Mouse (Mus musculus) heart, embryonic 13.5 days (tissue): ENCODE results near the gene Trim58. TPM values are rescaled to one million over a fixed set of nuclear protein-coding genes. Genes with fewer than 3 reads are reported as not detected.

ENCODE experiments used
- ATAC-seq: fragments of 200-750 bp; cut with Nextera tagmentation; 2 replicates; pipeline ENCODE4 v1.8.0; 2017; ENCODE audit warnings: moderate TSS enrichment; ENCODE audit not compliant: insufficient number of reproducible peaks, low FRiP score, low TSS enrichment; ENCODE audit errors: extremely low read depth
- H3K27ac ChIP-seq: fragments of 300-500 bp; sonication (generic); replicated peaks from 2 replicates; pipeline ENCODE4 v1.5.1; 2015; ENCODE audit warnings: moderate library complexity, mild to moderate bottlenecking, inconsistent platforms
- H3K27me3 ChIP-seq: fragments of 300-500 bp; sonication (generic); replicated peaks from 2 replicates; pipeline ENCODE4 v1.6.1; 2015; ENCODE audit warnings: mild to moderate bottlenecking, inconsistent platforms
- H3K36me3 ChIP-seq: fragments of 300-500 bp; sonication (generic); 2 replicates; pipeline ENCODE4 v1.6.1; 2015; ENCODE audit warnings: mild to moderate bottlenecking, inconsistent platforms
- H3K4me1 ChIP-seq: fragments of 300-500 bp; sonication (generic); 2 replicates; pipeline ENCODE4 v1.6.1; 2015; ENCODE audit warnings: inconsistent platforms
- H3K4me2 ChIP-seq: fragments of 300-500 bp; sonication (generic); 2 replicates; pipeline ENCODE4 v1.6.1; 2015; ENCODE audit warnings: inconsistent platforms, mild to moderate bottlenecking, moderate library complexity
- H3K4me3 ChIP-seq: fragments of 300-500 bp; sonication (generic); 2 replicates; pipeline ENCODE4 v1.5.1; 2015; ENCODE audit warnings: moderate library complexity, mild to moderate bottlenecking, inconsistent platforms
- H3K9ac ChIP-seq: fragments of 300-500 bp; sonication (generic); 2 replicates; pipeline ENCODE4 v1.6.1; 2015; ENCODE audit warnings: inconsistent platforms, mild to moderate bottlenecking, moderate library complexity
- H3K9me3 ChIP-seq: fragments of 300-500 bp; sonication (generic); 2 replicates; pipeline ENCODE4 v1.6.1; 2016; ENCODE audit warnings: inconsistent platforms
- WGBS: fragments of 180-500 bp; shearing (Covaris S2); methylation state at CpG from one replicate; pipeline ENCODE4 v1.1.7; 2015; ENCODE audit warnings: mixed read lengths; 5-methylcytosine and 5-hydroxymethylcytosine counted together
- polyA plus RNA-seq: library from polyadenylated mRNA; unstranded; fragments of >200 nt; fragmentation: Nextera tagmentation; extraction: Ambion mirVana; gene quantifications from 2 replicates; pipeline ENCODE4 v1.2.1, GENCODE M21; 2015

Gene Trim58
- 0.68 and 0.96 TPM in 2 replicates for polyA plus RNA-seq

DNA sequence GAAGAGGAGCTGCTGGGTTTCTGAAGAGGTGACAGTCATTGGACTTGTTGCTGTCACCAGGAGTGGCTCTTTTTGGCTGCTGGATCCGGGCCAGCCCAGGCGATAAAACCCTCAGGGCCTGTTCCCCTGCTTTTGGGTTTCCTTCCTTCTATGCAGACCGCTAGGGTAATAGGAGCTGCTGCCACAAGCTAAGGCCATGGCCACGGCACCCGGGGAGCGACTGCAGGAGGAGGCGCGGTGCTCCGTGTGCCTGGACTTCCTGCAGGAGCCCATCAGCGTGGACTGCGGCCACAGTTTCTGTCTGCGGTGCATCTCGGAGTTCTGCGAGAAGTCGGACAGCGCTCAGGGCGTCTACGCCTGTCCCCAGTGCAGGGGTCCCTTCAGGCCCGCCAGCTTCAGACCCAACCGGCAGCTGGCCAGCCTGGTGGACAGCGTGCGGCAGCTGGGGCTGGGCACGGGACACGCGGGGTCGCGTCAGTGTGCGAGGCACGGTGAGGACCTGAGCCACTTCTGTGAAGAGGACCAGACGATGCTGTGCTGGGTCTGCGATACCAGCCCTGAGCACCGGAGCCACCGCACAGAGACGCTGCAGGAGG is at the start of gene Trim58:
TSS of gene Trim58 (plus strand) at position 194 of the 596 bp plus-strand sequence.
- no peaks in the 10 kb centered on the region for H3K9me3 ChIP-seq
- peaks cover 56% of the 10 kb centered on the region for H3K27me3 ChIP-seq
- H3K9ac ChIP-seq = peak within 1 kb of the TSS; percentile 71
- peak within 1 kb of the TSS; percentile 70 for H3K27ac ChIP-seq
- H3K36me3 ChIP-seq = no peaks in the 10 kb centered on the region
- H3K4me2 ChIP-seq = peak within 1 kb of the TSS; percentile 86
- 3% methylated on average over 34 of the region's 34 CpGs for WGBS
- no peak for ATAC-seq
- peaks cover 12% of the 10 kb centered on the region for H3K4me1 ChIP-seq
- peak within 1 kb of the TSS; percentile 53 for H3K4me3 ChIP-seq

DNA sequence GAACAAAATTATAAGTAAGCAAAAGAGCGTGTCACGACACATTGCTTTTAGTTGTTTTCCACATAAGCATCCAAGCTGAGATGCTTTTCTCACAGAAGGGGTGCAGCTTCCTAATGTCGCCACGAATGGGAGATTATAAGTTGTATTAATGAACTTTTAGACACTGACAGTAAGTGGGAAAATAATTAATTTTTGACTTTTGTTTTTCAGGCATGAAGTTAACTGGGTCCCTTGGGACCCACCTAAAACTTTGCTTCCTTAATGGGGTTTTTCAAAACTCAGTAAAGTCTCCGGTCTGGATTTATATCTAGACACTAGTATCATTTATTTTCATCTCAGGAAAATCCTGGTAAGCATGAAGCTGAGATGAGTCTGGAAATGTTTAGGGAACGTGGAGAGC is 45.5 kb upstream of the Trim58 start, which contains the start of gene Olfr324:
TSS of gene Olfr324 (plus strand) at position 301 of the 400 bp plus-strand sequence.
- no peak within 1 kb of the TSS for H3K27ac ChIP-seq
- H3K9ac ChIP-seq = no peak within 1 kb of the TSS
- no peaks in the 10 kb centered on the region for H3K4me1 ChIP-seq
- ATAC-seq = no peak
- no peaks in the 10 kb centered on the region for H3K9me3 ChIP-seq
- H3K4me3 ChIP-seq = no peak within 1 kb of the TSS
- no peaks in the 10 kb centered on the region for H3K36me3 ChIP-seq
- no peaks in the 10 kb centered on the region for H3K27me3 ChIP-seq
- 78% methylated on average over 6 of the region's 6 CpGs for WGBS
- no peak within 1 kb of the TSS for H3K4me2 ChIP-seq

DNA sequence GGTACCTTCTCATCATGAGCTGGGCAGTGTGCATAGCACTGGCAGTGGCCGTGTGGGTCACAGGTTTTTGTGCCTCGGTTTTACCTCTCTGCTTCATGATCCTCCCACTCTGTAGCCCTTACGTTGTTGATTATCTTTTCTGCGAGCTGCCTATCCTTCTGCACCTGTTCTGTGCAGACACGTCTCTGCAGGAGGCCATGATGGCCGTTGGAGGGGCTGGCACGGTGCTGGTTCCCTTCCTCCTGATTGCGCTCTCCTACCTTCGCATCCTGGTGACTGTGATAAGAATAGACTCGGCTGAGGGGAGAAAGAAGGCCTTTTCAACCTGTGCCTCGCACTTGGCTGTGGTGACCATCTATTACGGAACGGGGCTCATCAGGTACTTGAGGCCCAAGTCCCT is 42.4 kb upstream of the Trim58 start:
- H3K4me3 ChIP-seq = no peak overlapping the region
- no peak overlapping the region for H3K27ac ChIP-seq
- H3K27me3 ChIP-seq = no peaks in the 10 kb centered on the region
- WGBS = 75% methylated on average over 13 of the region's 13 CpGs
- H3K4me2 ChIP-seq = no peak overlapping the region
- H3K9me3 ChIP-seq = no peaks in the 10 kb centered on the region
- H3K9ac ChIP-seq = no peak overlapping the region
- no peaks in the 10 kb centered on the region for H3K36me3 ChIP-seq
- ATAC-seq = no peak
- H3K4me1 ChIP-seq = no peaks in the 10 kb centered on the region

DNA sequence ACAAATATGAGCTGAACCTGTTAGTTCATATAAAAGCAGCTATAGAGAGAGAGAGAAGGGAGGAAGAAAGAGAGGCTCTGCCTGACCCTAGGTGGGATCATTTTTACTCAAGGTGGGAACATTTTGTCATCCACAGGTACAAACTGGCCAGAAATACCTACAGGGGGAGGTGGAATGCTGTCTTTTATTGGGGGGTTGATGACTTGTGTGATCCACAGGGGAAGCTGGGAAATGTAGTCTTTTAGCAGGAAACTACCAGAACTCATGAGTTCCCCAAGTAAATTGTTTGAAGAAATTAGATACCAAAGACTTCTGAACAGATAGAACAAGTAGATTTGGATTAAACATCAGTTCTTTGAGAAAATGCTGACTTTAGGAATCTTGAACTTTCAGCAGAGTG is 38.2 kb upstream of the Trim58 start:
- Histone ChIP-seq H3K27me3 (no peaks in the 10 kb centered on the region), H3K4me1 (no peaks in the 10 kb centered on the region), H3K9ac (no peak overlapping the region), H3K4me3 (no peak overlapping the region), H3K9me3 (no peaks in the 10 kb centered on the region), H3K27ac (no peak overlapping the region), H3K4me2 (no peak overlapping the region), H3K36me3 (no peaks in the 10 kb centered on the region)
- no peak for ATAC-seq

DNA sequence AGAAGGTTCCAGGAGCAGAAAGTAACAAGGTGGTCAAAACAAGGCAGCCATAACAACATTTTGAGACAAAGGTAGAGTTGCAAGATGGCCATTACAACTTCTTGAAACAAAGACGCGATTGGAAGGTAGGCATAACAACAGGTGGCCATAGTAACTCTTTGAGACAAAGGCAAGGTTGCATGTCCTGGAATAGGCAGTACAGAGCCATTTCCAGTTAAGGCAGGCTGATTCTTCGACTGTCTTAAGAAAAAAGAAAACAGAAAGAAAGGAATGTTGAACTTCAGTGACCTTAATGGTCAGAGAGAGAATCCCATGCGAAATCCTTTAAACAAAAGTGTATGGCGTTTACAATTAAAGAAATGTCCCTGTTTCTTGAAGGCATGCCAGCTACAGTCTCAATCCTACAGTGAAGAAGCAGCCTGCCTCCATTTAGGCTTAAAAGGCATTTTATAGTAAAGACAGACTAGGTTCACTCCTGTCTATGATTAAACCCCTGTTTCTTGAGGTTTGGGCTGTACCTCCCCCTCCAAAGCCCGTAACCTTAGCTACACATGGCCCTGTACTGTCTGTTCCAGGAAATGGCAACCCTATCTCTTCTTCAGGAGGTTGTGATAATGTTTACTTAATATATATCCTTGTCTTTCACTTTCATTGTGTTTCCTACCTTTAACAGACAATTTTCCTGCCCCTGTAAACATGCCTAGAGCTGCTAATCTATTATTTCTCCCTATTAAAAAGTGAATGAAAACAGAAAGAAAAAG is 37.3 kb upstream of the Trim58 start:
- Histone ChIP-seq H3K9me3 (no peaks in the 10 kb centered on the region), H3K27me3 (no peaks in the 10 kb centered on the region), H3K36me3 (no peaks in the 10 kb centered on the region), H3K9ac (no peak overlapping the region), H3K27ac (no peak overlapping the region), H3K4me3 (no peak overlapping the region), H3K4me2 (no peak overlapping the region), H3K4me1 (no peaks in the 10 kb centered on the region)
- 68% methylated on average over 6 of the region's 6 CpGs for WGBS
- no peak for ATAC-seq

DNA sequence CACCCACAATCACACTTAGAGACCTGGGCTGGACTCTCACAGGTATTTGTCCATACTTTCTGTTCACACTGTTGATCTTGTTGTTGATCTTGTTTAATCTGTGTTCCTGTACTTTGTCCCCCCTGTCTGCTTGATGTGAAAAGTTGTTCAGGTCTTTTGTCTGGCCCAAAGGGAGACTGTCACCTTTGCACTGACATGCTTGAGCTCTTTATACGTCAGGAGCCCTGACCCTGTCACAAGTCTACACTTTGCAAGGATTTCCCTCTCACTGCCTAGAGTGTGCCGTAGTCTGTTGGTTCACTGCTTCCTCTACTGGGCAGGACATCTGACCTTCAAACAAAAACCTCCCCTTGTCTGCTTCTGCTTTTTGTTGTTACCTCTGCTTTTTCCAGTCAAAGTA is 35.6 kb upstream of the Trim58 start:
- Histone ChIP-seq H3K4me1 (no peaks in the 10 kb centered on the region), H3K4me3 (no peak overlapping the region), H3K9me3 (no peaks in the 10 kb centered on the region), H3K27me3 (no peaks in the 10 kb centered on the region), H3K36me3 (no peaks in the 10 kb centered on the region), H3K27ac (no peak overlapping the region), H3K4me2 (no peak overlapping the region), H3K9ac (no peak overlapping the region)
- 63% methylated on average over 2 of the region's 2 CpGs for WGBS
- ATAC-seq = no peak

DNA sequence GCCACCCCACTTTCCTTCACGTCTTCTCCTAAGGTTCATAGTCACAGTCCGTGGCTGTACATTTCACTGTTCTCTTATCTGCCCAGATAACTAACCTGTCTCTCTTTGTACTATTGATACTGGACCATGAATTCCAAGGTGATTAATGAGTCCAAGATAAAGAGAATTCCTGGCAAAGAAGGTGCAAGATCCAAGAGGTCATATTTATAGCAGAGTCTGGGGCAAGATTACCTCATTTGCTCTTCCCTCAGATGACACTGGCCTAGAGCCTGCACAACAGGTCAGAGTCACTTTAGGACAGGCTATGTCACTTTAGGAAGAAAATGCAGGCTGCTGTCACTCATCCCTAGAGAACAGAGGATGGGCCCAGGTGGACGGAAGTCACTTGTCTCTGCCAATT is 35.0 kb upstream of the Trim58 start:
- Histone ChIP-seq H3K36me3 (no peaks in the 10 kb centered on the region), H3K4me2 (no peak overlapping the region), H3K4me3 (no peak overlapping the region), H3K9me3 (no peaks in the 10 kb centered on the region), H3K4me1 (no peaks in the 10 kb centered on the region), H3K27me3 (no peaks in the 10 kb centered on the region), H3K9ac (no peak overlapping the region), H3K27ac (no peak overlapping the region)
- no peak for ATAC-seq
- WGBS = 49% methylated on average over 3 of the region's 3 CpGs

DNA sequence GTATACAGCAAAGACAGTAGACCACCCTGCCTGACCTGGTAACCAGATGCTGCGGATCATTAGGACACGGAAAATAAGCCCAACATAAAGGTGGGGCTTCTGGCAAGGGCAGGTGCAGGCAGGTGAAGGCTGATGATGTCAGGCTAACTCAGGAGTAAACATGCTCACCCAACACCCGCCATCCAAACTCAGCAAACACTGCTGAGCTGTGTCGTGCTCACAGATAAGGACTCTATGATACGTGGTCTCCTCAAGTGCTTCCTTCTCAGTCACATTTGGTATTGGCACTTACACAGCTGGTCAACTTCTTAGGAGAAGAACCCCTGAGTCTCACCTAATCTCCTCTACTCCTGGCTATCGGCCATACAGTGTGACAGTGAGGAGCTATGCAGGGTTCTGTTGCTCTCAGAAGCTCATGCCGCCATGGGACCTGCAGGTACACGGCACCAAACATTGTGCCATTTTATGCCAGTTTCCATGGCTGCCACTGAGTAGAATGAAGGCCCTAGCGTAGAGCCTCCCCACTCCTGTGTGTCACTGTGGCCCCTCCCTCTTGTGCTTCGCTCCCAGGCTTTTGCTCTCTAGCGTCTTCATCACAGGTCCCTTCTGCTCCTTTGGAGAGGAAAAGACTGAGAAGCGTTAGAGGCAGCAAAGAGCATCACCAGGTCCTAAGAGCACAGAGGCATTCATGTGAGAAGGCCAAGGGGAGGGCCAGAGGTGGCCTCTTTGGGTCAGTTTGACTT is 33.9 kb upstream of the Trim58 start:
- no peak overlapping the region for H3K27ac ChIP-seq
- no peak overlapping the region for H3K4me2 ChIP-seq
- H3K4me1 ChIP-seq = no peaks in the 10 kb centered on the region
- no peaks in the 10 kb centered on the region for H3K36me3 ChIP-seq
- no peak overlapping the region for H3K4me3 ChIP-seq
- no peak for ATAC-seq
- no peaks in the 10 kb centered on the region for H3K27me3 ChIP-seq
- no peak overlapping the region for H3K9ac ChIP-seq
- WGBS = 73% methylated on average over 12 of the region's 12 CpGs
- H3K9me3 ChIP-seq = no peaks in the 10 kb centered on the region

DNA sequence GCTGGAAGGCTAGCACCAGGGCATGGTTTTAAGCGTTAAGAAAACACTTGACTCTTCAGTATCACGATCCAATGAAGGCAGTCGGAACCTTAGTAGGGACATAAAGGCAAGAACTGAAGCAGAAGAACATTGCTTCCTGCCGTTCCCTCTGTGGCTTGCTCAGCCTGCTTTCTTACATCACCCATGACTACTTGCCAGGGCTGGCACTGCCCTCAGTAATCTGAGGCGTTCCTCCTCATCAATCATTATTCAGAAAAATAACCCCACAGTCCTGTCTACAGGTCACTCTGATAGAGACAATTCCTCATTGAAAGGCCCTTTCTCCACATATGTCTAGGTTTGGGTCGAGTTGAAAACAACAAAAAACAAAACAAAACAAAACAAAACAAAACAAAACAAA is 33.2 kb upstream of the Trim58 start:
- no peak overlapping the region for H3K4me2 ChIP-seq
- H3K9ac ChIP-seq = no peak overlapping the region
- H3K27me3 ChIP-seq = no peaks in the 10 kb centered on the region
- no peak overlapping the region for H3K4me3 ChIP-seq
- H3K27ac ChIP-seq = no peak overlapping the region
- H3K4me1 ChIP-seq = no peaks in the 10 kb centered on the region
- H3K36me3 ChIP-seq = no peaks in the 10 kb centered on the region
- no peaks in the 10 kb centered on the region for H3K9me3 ChIP-seq
- WGBS = 75% methylated on average over 6 of the region's 6 CpGs
- no peak for ATAC-seq

DNA sequence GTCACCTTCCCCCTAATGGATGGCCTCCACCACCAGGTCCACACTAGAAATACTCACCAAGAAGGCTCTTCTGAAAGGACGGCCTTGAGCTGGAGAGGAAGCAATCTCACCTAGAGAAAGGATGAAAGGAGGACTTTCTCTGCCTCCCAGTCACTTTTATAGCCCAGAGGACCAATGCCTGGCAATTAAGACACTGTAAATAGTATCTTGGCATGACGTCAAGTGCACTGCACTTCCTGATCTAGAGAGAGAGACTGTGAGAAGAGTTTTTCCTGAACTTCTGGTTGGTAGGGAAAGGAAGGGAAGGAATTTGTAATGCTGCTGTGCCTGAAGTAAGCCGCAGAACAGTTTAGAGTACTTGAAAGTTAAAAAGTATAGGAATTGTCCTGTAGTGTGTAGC is 26.9 kb upstream of the Trim58 start:
- WGBS = 62% methylated on average over 3 of the region's 3 CpGs
- 0 out of 2 replicates have a peak, but pooled peaks cover 3% of the 10 kb centered on the region for H3K27me3 ChIP-seq
- H3K4me3 ChIP-seq = no peak overlapping the region
- no peaks in the 10 kb centered on the region for H3K4me1 ChIP-seq
- H3K36me3 ChIP-seq = no peaks in the 10 kb centered on the region
- H3K4me2 ChIP-seq = no peak overlapping the region
- no peak overlapping the region for H3K9ac ChIP-seq
- no peak overlapping the region for H3K27ac ChIP-seq
- ATAC-seq = no peak
- no peaks in the 10 kb centered on the region for H3K9me3 ChIP-seq

DNA sequence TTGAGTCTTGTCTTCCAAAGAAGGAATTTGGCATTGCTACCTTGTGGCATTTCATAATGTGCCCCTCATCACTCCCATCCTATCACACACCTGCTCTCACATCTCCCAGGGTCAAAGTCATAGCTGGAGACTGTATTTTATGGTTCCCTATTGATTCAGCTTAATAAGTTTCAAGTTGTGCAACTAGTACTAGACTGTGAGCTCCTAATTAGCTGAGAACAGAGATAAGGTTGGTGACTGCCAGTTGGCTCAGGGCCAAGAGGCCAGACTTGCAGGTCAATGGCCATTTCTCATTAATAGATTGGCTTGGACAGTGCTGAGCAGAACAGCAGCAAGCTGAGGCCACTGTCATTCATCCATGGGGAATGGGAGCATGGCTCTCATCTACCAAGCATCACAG is 25.7 kb upstream of the Trim58 start:
- H3K36me3 ChIP-seq = no peaks in the 10 kb centered on the region
- H3K27ac ChIP-seq = no peak overlapping the region
- H3K4me3 ChIP-seq = no peak overlapping the region
- no peak overlapping the region for H3K9ac ChIP-seq
- H3K4me1 ChIP-seq = no peaks in the 10 kb centered on the region
- H3K27me3 ChIP-seq = 0 out of 2 replicates have a peak, but pooled peaks cover 3% of the 10 kb centered on the region
- H3K9me3 ChIP-seq = no peaks in the 10 kb centered on the region
- no peak for ATAC-seq
- no peak overlapping the region for H3K4me2 ChIP-seq
